ENCODE assay signal across 9 mouse cellular contexts in the genomic region with DNA sequence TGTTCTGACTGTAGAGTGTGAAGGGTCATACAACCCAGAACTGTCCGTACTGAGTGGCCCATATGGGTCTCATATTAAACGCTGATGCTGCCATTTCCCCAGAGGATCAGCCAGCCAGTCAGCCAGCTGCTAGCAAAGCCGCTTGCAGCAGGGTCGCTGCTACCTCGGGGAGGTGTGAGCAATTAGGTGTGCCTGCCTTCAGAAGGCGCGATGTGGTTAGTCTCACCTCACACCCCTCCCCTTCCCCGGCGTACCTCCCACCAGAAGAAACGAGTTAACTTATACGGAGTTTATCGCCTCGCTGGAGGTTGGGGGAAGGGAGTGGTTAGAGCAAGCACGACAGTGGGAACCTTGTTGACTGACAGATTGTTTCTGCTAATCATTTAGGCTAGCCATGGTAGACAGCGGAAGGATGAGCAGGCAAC. TPM values are rescaled to one million over a fixed set of nuclear protein-coding genes. Genes with fewer than 3 reads are reported as not detected.
DNase-seq lines count a peak whose midpoint lies in the region; ATAC-seq and TF ChIP-seq lines count a peak whose summit lies in the region.
"Had no signal": no experiment of that assay in that cellular context is flagged by ENCODE, and none has a peak within 500 bp of the region (broad histone marks: within the 10 kb centered on the region; RNA-seq: fewer than 3 reads in every experiment).

No protein-coding gene starts in this region.

- intact Hi-C loops in gastrocnemius, adult 2 months (cut with DNase I), result no loop called here

- peaks cover 26% of the 10 kb centered on the region for H3K27me3 ChIP-seq in Patski
- peaks cover 8% of the 10 kb centered on the region; the same call in 1 of the 2 replicates for H3K27me3 ChIP-seq in forebrain, embryonic 15.5 days
- peaks cover 65% of the 10 kb centered on the region for H3K27me3 ChIP-seq in kidney, embryonic 15.5 days
- H3K27me3 ChIP-seq in midbrain, embryonic 11.5 days (ENCODE audit: control insufficient read depth, insufficient read depth, low read length), result peaks cover 19% of the 10 kb centered on the region
- no peaks in the 10 kb centered on the region; the same call in 1 of the 2 replicates for H3K27me3 ChIP-seq in stomach, postnatal 0 days (ENCODE audit: control insufficient read depth, insufficient read depth, low read length)

- POLR2A ChIA-PET in Patski (lab: Charles Lee), result no interaction called here

- WGBS in forebrain, embryonic 15.5 days, result 1% methylated on average over 15 of the region's 15 CpGs
- 1% methylated on average over 15 of the region's 15 CpGs for WGBS in kidney, embryonic 15.5 days
- WGBS in midbrain, embryonic 11.5 days, result 0% methylated on average over 15 of the region's 15 CpGs
- under 1% methylated on average over 15 of the region's 15 CpGs for WGBS in stomach, postnatal 0 days

- H3K36me3 ChIP-seq in forebrain, embryonic 15.5 days, result no peaks in the 10 kb centered on the region
- H3K36me3 ChIP-seq in kidney, embryonic 15.5 days, result no peaks in the 10 kb centered on the region
- no peaks in the 10 kb centered on the region for H3K36me3 ChIP-seq in midbrain, embryonic 11.5 days (ENCODE audit: control insufficient read depth, insufficient read depth, low read length)
- H3K36me3 ChIP-seq in stomach, postnatal 0 days (ENCODE audit: control insufficient read depth, insufficient read depth, low read length), result no peaks in the 10 kb centered on the region
- H3K36me3 ChIP-seq: G1E had no signal

- H3K4me3 ChIP-seq in gastrocnemius, adult 2 months, result peak overlapping the region; percentile 83
- peak overlapping the region; percentile 73 for H3K4me3 ChIP-seq in forebrain, embryonic 15.5 days
- H3K4me3 ChIP-seq in kidney, embryonic 15.5 days (replicated peaks), result peak overlapping the region; percentile 61
- H3K4me3 ChIP-seq in midbrain, embryonic 11.5 days (ENCODE audit: low read depth, low read length), result peak overlapping the region; percentile 40
- H3K4me3 ChIP-seq in stomach, postnatal 0 days (ENCODE audit: low read depth, low read length), result peak overlapping the region; percentile 66

- H3K4me2 ChIP-seq in forebrain, embryonic 15.5 days (replicated peaks), result peak overlapping the region; percentile 99
- peak overlapping the region; percentile 100 for H3K4me2 ChIP-seq in kidney, embryonic 15.5 days
- H3K4me2 ChIP-seq in midbrain, embryonic 11.5 days, result peak overlapping the region; percentile 100
- peak overlapping the region; percentile 100 for H3K4me2 ChIP-seq in stomach, postnatal 0 days (replicated peaks; ENCODE audit: low read depth)

- peak overlapping the region; percentile 68 for H3K9ac ChIP-seq in forebrain, embryonic 15.5 days (replicated peaks)
- H3K9ac ChIP-seq in kidney, embryonic 15.5 days, result no peak overlapping the region; the same call in 1 of the 2 replicates
- peak overlapping the region; percentile 24 for H3K9ac ChIP-seq in midbrain, embryonic 11.5 days (ENCODE audit: low read length)
- H3K9ac ChIP-seq in stomach, postnatal 0 days (ENCODE audit: low read length), result no peak overlapping the region

- no peak for TF ChIP-seq EP300 in stomach, postnatal 0 days (optimal IDR thresholded peaks at IDR 0.05)

- H3K9me3 ChIP-seq in forebrain, embryonic 15.5 days, result no peaks in the 10 kb centered on the region
- H3K9me3 ChIP-seq in kidney, embryonic 15.5 days (replicated peaks), result no peaks in the 10 kb centered on the region
- H3K9me3 ChIP-seq in midbrain, embryonic 11.5 days (ENCODE audit: control insufficient read depth, low read length), result no peaks in the 10 kb centered on the region
- no peaks in the 10 kb centered on the region for H3K9me3 ChIP-seq in stomach, postnatal 0 days (ENCODE audit: control insufficient read depth, low read length)

- H3K27ac ChIP-seq in gastrocnemius, adult 2 months, result no peak overlapping the region
- H3K27ac ChIP-seq in forebrain, embryonic 15.5 days (replicated peaks), result peak overlapping the region; percentile 87
- no peak overlapping the region for H3K27ac ChIP-seq in kidney, embryonic 15.5 days
- no peak overlapping the region for H3K27ac ChIP-seq in midbrain, embryonic 11.5 days (ENCODE audit: low read depth, low read length)
- H3K27ac ChIP-seq in stomach, postnatal 0 days (replicated peaks), result no peak overlapping the region

- H3K4me1 ChIP-seq in forebrain, embryonic 15.5 days, result peaks cover 17% of the 10 kb centered on the region
- peaks cover 20% of the 10 kb centered on the region for H3K4me1 ChIP-seq in kidney, embryonic 15.5 days
- H3K4me1 ChIP-seq in midbrain, embryonic 11.5 days (ENCODE audit: control insufficient read depth, insufficient read depth, low read length), result peaks cover 11% of the 10 kb centered on the region; the same call in 1 of the 2 replicates
- no peaks in the 10 kb centered on the region; the same call in 1 of the 2 replicates for H3K4me1 ChIP-seq in stomach, postnatal 0 days (replicated peaks; ENCODE audit: control insufficient read depth, insufficient read depth)

- in situ Hi-C loops in Patski (cut with MboI; ENCODE audit: low pct_unique_long_range_greater_than_20kb), result no loop called here

- DNase-seq in gastrocnemius, adult 2 months, result no peak
- DNase-seq in gastrocnemius, postnatal 4 days (ENCODE audit: low spot score in 2 of 2), result no peak
- DNase-seq in Patski (ENCODE audit: low read depth, low spot score), result no peak
- DNase-seq in midbrain, embryonic 11.5 days (ENCODE audit: low spot score, missing footprints), result peak; percentile 94
- DNase-seq in stomach, postnatal 0 days (ENCODE audit: low spot score), result peak; percentile 21
- no peak for DNase-seq in spleen, postnatal 14 days (ENCODE audit: low spot score in 2 of 2)

- peak; percentile 28 for ATAC-seq in Patski
- 0 out of 2 replicates have a peak, but pooled peaks have one; percentile 7 for ATAC-seq in forebrain, embryonic 15.5 days (replicated peaks)
- ATAC-seq in kidney, embryonic 15.5 days (replicated peaks; ENCODE audit: low FRiP score), result no peak
- ATAC-seq in midbrain, embryonic 11.5 days (ENCODE audit: low FRiP score), result peak; percentile 30
- ATAC-seq in stomach, postnatal 0 days (ENCODE audit: low FRiP score, low TSS enrichment), result no peak

- CTCF ChIA-PET in Patski (lab: Charles Lee), result interaction anchor here (1.0 kb wide), 1 partner anchor 409 kb away, joined by 3 read pairs; no protein-coding TSS in a partner anchor

- no peak for TF ChIP-seq CTCF in gastrocnemius, adult 2 months (IDR thresholded peaks at IDR 0.05)
- no peak for TF ChIP-seq CTCF in Patski (IDR thresholded peaks at IDR 0.05)
- no peak for TF ChIP-seq CTCF in stomach, postnatal 0 days (IDR thresholded peaks at IDR 0.05; ENCODE audit: low read depth)

RNA-seq across cellular contexts. Expression of a gene that starts 0.8 kb away (rescaled TPM):
- total RNA-seq in gastrocnemius, adult 2 months (2021), result under 1 TPM; 0.26 to 0.47 TPM
- total RNA-seq in gastrocnemius, postnatal 4 days (2021), result 1 to 10 TPM; 3.2 to 3.6 TPM
- 1.3 TPM for polyA plus RNA-seq in Patski (2021)
- polyA plus RNA-seq in forebrain, embryonic 15.5 days (2015; fragmentation: Nextera tagmentation; extraction: Ambion mirVana), result 115 and 143 TPM in 2 replicates
- polyA plus RNA-seq in kidney, embryonic 15.5 days (2015; fragmentation: Nextera tagmentation; extraction: Ambion mirVana), result 7.0 and 7.3 TPM in 2 replicates
- 28.6 and 29.7 TPM in 2 replicates for polyA plus RNA-seq in midbrain, embryonic 11.5 days (2014; fragmentation: Nextera tagmentation; extraction: Ambion mirVana)
- polyA plus RNA-seq in stomach, postnatal 0 days (2015; fragmentation: Nextera tagmentation; extraction: Ambion mirVana), result 37.4 and 40.7 TPM in 2 replicates
- polyA plus RNA-seq: G1E had no signal

Comparison
In these comparisons a context has a peak if more than half of its experiments do, and no peak if none do; other contexts are left out.
1. DNase-seq: peak in midbrain, embryonic 11.5 days (single experiment) and stomach, postnatal 0 days (single experiment); none in gastrocnemius, adult 2 months (single experiment), gastrocnemius, postnatal 4 days (0 of 2), Patski (single experiment) and spleen, postnatal 14 days (0 of 2).
2. ATAC-seq: peak in Patski (single experiment), forebrain, embryonic 15.5 days (single experiment) and midbrain, embryonic 11.5 days (single experiment); none in kidney, embryonic 15.5 days (single experiment) and stomach, postnatal 0 days (single experiment).
3. H3K9ac ChIP-seq: peak in forebrain, embryonic 15.5 days (single experiment) and midbrain, embryonic 11.5 days (single experiment); none in kidney, embryonic 15.5 days (single experiment) and stomach, postnatal 0 days (single experiment).
4. Peak in every context shown above with its lines, with median percentiles within 50 percentile points of each other: H3K4me3 ChIP-seq and H3K4me2 ChIP-seq.